Mouse (Mus musculus): Measurements from ENCODE around the gene Lpar3. TPM values are rescaled to one million over a fixed set of nuclear protein-coding genes. Genes with fewer than 3 reads are reported as not detected.

Gene Lpar3
- polyA plus RNA-seq, 1 experiment from 2014 or later: 2.1 TPM

- Histone ChIP-seq H3K4me2 (no peak overlapping the region), H3K9ac (no peak overlapping the region), H3K36me3 (no peaks in the 10 kb centered on the region), H3K27me3 (no peaks in the 10 kb centered on the region), H3K9me3 (no peaks in the 10 kb centered on the region), H3K27ac (no peak overlapping the region), H3K4me3 (no peak overlapping the region), H3K4me1 (no peaks in the 10 kb centered on the region)
- ATAC-seq (ENCODE audit: insufficient number of reproducible peaks, low FRiP score, low TSS enrichment, low read depth): no peak
- 74% methylated on average over 12 of the region's 12 CpGs for WGBS
Observed at GRCm38 (mm10) chr3:146265545-146266130, 44.9 kb downstream of the Lpar3 start.

- no peaks in the 10 kb centered on the region for H3K27me3 ChIP-seq
- no peak for ATAC-seq (ENCODE audit: insufficient number of reproducible peaks, low FRiP score, low TSS enrichment, low read depth)
- H3K9ac ChIP-seq: no peak overlapping the region
- H3K4me1 ChIP-seq: no peaks in the 10 kb centered on the region
- 80% methylated on average over 14 of the region's 14 CpGs for WGBS
- H3K36me3 ChIP-seq: no peaks in the 10 kb centered on the region
- no peak overlapping the region for H3K4me2 ChIP-seq
- H3K9me3 ChIP-seq: no peaks in the 10 kb centered on the region
- no peak overlapping the region for H3K4me3 ChIP-seq
- no peak overlapping the region for H3K27ac ChIP-seq
Observed at GRCm38 (mm10) chr3:146268024-146268801, 47.5 kb downstream of the Lpar3 start.

DNA sequence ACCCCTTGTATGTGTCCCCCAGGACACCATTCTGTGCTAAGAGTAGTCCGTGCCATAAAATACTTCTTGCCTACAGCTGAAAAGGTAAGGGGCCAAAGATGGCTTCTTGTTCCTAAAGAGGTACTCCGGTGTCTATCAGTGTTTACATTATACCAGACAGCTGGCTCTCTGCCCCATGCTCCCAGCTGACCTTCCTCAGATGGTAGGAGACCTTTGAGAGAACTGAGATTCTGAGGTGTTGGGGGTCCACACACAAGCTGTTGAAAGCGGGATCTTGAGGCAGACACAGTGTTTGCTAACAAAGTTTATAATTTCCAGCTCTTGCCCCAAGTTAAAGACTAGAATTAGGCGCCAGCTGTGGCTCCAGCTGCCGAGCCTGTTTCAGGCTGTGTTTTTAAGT is 53.7 kb downstream of the Lpar3 start:
- no peak overlapping the region for H3K27ac ChIP-seq
- no peaks in the 10 kb centered on the region for H3K9me3 ChIP-seq
- no peaks in the 10 kb centered on the region for H3K27me3 ChIP-seq
- H3K4me3 ChIP-seq: no peak overlapping the region
- H3K9ac ChIP-seq: no peak overlapping the region
- ATAC-seq (ENCODE audit: insufficient number of reproducible peaks, low FRiP score, low TSS enrichment, low read depth): no peak
- WGBS: 34% methylated on average over 5 of the region's 5 CpGs
- no peaks in the 10 kb centered on the region for H3K36me3 ChIP-seq
- no peak overlapping the region for H3K4me2 ChIP-seq
- H3K4me1 ChIP-seq: no peaks in the 10 kb centered on the region; the same call in 1 of the 2 replicates

DNA sequence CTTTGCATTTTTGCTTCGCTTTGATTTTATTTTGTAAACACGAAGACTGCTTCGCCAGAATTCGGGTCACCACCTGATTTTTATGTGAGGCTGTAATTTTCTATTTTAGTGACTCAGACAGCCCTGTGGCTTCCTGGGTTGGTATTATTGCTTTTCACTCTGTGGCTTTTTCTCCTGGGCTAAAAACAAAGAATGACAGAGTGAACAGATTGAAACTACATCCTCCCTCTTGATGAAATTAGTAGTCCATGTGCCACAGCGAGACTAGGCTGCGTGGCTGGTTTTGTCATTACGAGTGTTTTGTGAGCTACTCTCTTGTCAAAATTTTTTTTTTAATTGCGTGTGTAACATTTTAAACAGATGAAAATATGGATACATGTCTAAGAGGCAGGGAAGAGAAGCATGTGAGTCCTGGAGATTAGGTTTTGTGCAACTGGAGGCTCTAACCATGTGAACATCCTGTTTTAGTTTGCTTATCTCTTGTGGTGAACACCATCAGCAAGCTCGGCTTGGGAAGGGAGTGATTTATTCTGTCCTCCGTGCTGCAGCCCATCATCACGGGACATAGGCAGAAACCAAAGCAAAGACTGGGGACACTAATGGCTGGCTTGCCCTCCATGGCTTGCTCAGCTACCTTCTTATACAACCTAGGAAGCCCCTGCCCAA is 54.7 kb downstream of the Lpar3 start:
- H3K4me3 ChIP-seq: no peak overlapping the region
- no peak overlapping the region for H3K4me2 ChIP-seq
- ATAC-seq (ENCODE audit: insufficient number of reproducible peaks, low FRiP score, low TSS enrichment, low read depth): no peak
- H3K4me1 ChIP-seq: no peaks in the 10 kb centered on the region; the same call in 1 of the 2 replicates
- no peak overlapping the region for H3K9ac ChIP-seq
- 41% methylated on average over 11 of the region's 11 CpGs for WGBS
- no peaks in the 10 kb centered on the region for H3K27me3 ChIP-seq
- H3K9me3 ChIP-seq: no peaks in the 10 kb centered on the region
- no peak overlapping the region for H3K27ac ChIP-seq
- no peaks in the 10 kb centered on the region for H3K36me3 ChIP-seq

DNA sequence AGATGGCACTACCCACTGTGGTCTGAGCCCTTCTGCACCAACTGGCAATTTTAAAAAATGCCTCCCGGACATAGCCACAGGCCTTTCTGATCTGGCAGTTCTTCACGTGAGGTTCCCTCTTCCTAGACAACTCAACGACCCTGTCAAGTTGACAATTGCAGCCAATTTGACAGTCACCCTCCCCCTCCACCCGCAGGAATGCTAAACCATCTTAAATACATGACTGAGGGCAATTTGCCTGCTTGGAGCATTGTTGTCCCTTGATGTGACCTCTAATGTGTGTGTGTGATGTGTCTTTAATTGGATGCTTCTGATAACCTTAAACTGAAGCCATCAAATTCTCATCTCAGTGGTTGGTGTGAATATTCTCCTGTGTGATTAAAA is 55.3 kb downstream of the Lpar3 start:
- H3K9me3 ChIP-seq: no peaks in the 10 kb centered on the region
- no peak for ATAC-seq (ENCODE audit: insufficient number of reproducible peaks, low FRiP score, low TSS enrichment, low read depth)
- no peaks in the 10 kb centered on the region; the same call in 1 of the 2 replicates for H3K4me1 ChIP-seq
- H3K4me3 ChIP-seq: no peak overlapping the region
- no peaks in the 10 kb centered on the region for H3K36me3 ChIP-seq
- no peak overlapping the region for H3K4me2 ChIP-seq
- no peak overlapping the region for H3K9ac ChIP-seq
- H3K27me3 ChIP-seq: no peaks in the 10 kb centered on the region
- no peak overlapping the region for H3K27ac ChIP-seq
- 37% methylated on average over 4 of the region's 4 CpGs for WGBS

DNA sequence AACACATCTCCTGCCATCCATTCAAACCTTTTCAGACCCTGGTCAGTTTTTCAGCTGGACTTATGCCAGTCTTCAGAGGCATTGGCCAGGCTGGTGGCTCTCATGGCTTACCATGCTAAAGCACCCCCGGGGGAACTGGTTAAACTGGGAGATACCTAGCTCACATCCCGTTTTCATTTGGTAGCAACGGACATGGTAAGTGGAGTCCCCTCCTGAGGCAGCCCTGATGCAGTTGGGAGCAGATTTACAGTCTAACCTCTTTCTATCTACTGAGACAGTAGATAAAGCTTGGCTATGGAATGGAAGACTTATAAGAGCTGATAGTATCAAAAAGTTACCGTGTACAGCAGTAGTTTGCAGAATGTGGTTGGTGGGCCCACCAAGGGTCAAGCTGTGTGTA is 56.2 kb downstream of the Lpar3 start:
- Histone ChIP-seq H3K27ac (no peak overlapping the region), H3K27me3 (no peaks in the 10 kb centered on the region), H3K4me3 (no peak overlapping the region), H3K4me1 (no peaks in the 10 kb centered on the region; the same call in 1 of the 2 replicates), H3K4me2 (no peak overlapping the region), H3K9ac (no peak overlapping the region), H3K36me3 (no peaks in the 10 kb centered on the region), H3K9me3 (no peaks in the 10 kb centered on the region)
- ATAC-seq (ENCODE audit: insufficient number of reproducible peaks, low FRiP score, low TSS enrichment, low read depth): no peak
- 87% methylated on average over 4 of the region's 4 CpGs for WGBS

DNA sequence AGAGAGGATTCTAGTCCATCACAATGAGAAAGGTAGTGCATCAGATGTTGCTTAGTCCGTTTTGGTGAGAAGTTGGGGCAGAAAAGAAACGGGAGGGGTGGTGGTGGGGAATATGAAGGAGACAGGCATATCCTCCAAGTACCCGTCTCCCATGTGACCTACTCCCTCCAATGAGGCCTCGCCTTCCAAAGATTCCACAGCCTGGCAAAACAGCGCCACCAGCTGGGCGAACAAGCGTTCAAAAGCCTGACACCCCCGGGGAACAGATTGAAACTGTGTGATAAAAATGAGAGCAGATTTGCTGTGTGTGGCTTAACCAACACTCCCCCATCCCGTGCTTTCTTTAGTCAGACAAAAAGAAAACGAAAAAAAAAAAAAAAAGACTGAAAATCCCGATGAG is 56.7 kb downstream of the Lpar3 start:
- ATAC-seq (ENCODE audit: insufficient number of reproducible peaks, low FRiP score, low TSS enrichment, low read depth): no peak
- no peaks in the 10 kb centered on the region for H3K27me3 ChIP-seq
- no peak overlapping the region for H3K27ac ChIP-seq
- no peaks in the 10 kb centered on the region for H3K36me3 ChIP-seq
- H3K9ac ChIP-seq: no peak overlapping the region
- no peaks in the 10 kb centered on the region for H3K9me3 ChIP-seq
- H3K4me3 ChIP-seq: no peak overlapping the region
- H3K4me1 ChIP-seq: no peaks in the 10 kb centered on the region; the same call in 1 of the 2 replicates
- H3K4me2 ChIP-seq: no peak overlapping the region
- WGBS: 80% methylated on average over 11 of the region's 11 CpGs

GRCm38 (mm10) chr3:146278195-146279140 is 57.7 kb downstream of the Lpar3 start:
- 71% methylated on average over 13 of the region's 13 CpGs for WGBS
- Histone ChIP-seq H3K4me3 (no peak overlapping the region), H3K4me1 (no peaks in the 10 kb centered on the region; the same call in 1 of the 2 replicates), H3K27me3 (no peaks in the 10 kb centered on the region), H3K9me3 (no peaks in the 10 kb centered on the region), H3K36me3 (no peaks in the 10 kb centered on the region), H3K4me2 (no peak overlapping the region), H3K9ac (no peak overlapping the region), H3K27ac (no peak overlapping the region)
- ATAC-seq (ENCODE audit: insufficient number of reproducible peaks, low FRiP score, low TSS enrichment, low read depth): no peak

GRCm38 (mm10) chr3:146283732-146284361 is 63.1 kb downstream of the Lpar3 start:
- no peaks in the 10 kb centered on the region for H3K4me1 ChIP-seq
- H3K9ac ChIP-seq: no peak overlapping the region
- WGBS: 86% methylated on average over 3 of the region's 3 CpGs
- no peaks in the 10 kb centered on the region for H3K36me3 ChIP-seq
- H3K9me3 ChIP-seq: no peaks in the 10 kb centered on the region
- ATAC-seq (ENCODE audit: insufficient number of reproducible peaks, low FRiP score, low TSS enrichment, low read depth): no peak
- no peaks in the 10 kb centered on the region for H3K27me3 ChIP-seq
- no peak overlapping the region for H3K27ac ChIP-seq
- no peak overlapping the region for H3K4me3 ChIP-seq
- no peak overlapping the region for H3K4me2 ChIP-seq

- no peak overlapping the region for H3K9ac ChIP-seq
- H3K4me3 ChIP-seq: no peak overlapping the region
- 44% methylated on average over 4 of the region's 4 CpGs for WGBS
- no peak for ATAC-seq (ENCODE audit: insufficient number of reproducible peaks, low FRiP score, low TSS enrichment, low read depth)
- H3K36me3 ChIP-seq: no peaks in the 10 kb centered on the region
- H3K9me3 ChIP-seq: no peaks in the 10 kb centered on the region
- H3K27ac ChIP-seq: no peak overlapping the region
- H3K27me3 ChIP-seq: no peaks in the 10 kb centered on the region
- no peaks in the 10 kb centered on the region for H3K4me1 ChIP-seq
- H3K4me2 ChIP-seq: no peak overlapping the region
Observed at GRCm38 (mm10) chr3:146286118-146286517, 65.4 kb downstream of the Lpar3 start.

DNA sequence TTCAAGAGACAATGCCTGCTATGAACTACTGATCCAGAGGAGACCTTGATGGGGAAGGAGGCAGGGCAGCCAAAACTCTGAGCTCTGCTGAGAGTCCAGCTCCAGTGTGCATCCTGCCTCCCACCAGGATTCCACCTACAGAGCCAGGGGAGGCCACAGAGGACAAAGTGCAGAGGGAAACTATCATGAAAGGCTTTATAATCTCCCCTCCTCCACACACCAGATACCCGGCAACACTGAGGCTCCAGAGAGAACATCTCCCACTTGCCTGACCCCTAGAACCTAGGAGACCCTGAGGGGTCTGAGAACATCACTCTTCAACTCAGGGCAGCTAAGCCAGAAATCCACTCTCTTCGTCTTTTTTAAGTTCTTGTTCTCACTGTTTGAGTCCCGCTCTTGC is 71.2 kb downstream of the Lpar3 start:
- H3K9ac ChIP-seq: no peak overlapping the region
- ATAC-seq (ENCODE audit: insufficient number of reproducible peaks, low FRiP score, low TSS enrichment, low read depth): no peak
- H3K9me3 ChIP-seq: no peaks in the 10 kb centered on the region
- WGBS: 73% methylated on average over 3 of the region's 3 CpGs
- H3K36me3 ChIP-seq: no peaks in the 10 kb centered on the region
- H3K27me3 ChIP-seq: no peaks in the 10 kb centered on the region
- H3K4me3 ChIP-seq: no peak overlapping the region
- H3K27ac ChIP-seq: no peak overlapping the region
- no peak overlapping the region for H3K4me2 ChIP-seq
- no peaks in the 10 kb centered on the region for H3K4me1 ChIP-seq

Measured in limb, embryonic 15.5 days (tissue).